Mouse (Mus musculus) midbrain, embryonic 12.5 days (tissue): Measurements from ENCODE around the gene Zfpm1. TPM values are rescaled to one million over a fixed set of nuclear protein-coding genes. Genes with fewer than 3 reads are reported as not detected.
A peak's percentile ranks its signal among the peaks of the same experiment; 100 is the strongest.

Source experiments
- ATAC-seq: fragments of 200-750 bp; cut with Nextera tagmentation; 2 replicates; pipeline ENCODE4 v1.8.0; 2017; ENCODE audit warnings: low read depth, moderate TSS enrichment, moderate library complexity; ENCODE audit not compliant: low FRiP score
- H3K27ac ChIP-seq: fragments of 300-500 bp; sonication (generic); replicated peaks from 2 replicates; pipeline ENCODE4 v1.5.1; 2016; ENCODE audit warnings: mild to moderate bottlenecking
- H3K27me3 ChIP-seq: fragments of 300-500 bp; sonication (generic); 2 replicates; pipeline ENCODE4 v1.6.1; 2016; ENCODE audit warnings: mild to moderate bottlenecking
- H3K36me3 ChIP-seq: fragments of 300-500 bp; sonication (generic); 2 replicates; pipeline ENCODE4 v1.6.1; 2016
- H3K4me1 ChIP-seq: fragments of 300-500 bp; sonication (generic); 2 replicates; pipeline ENCODE4 v1.6.1; 2016
- H3K4me2 ChIP-seq: fragments of 300-500 bp; sonication (generic); replicated peaks from 2 replicates; pipeline ENCODE4 v1.6.1; 2016; ENCODE audit warnings: mild to moderate bottlenecking, moderate library complexity
- H3K4me3 ChIP-seq: fragments of 300-500 bp; sonication (generic); 2 replicates; pipeline ENCODE4 v1.5.1; 2016; ENCODE audit warnings: mild to moderate bottlenecking
- H3K9ac ChIP-seq: fragments of 300-500 bp; sonication (generic); replicated peaks from 2 replicates; pipeline ENCODE4 v1.6.1; 2016; ENCODE audit warnings: mild to moderate bottlenecking, moderate library complexity
- H3K9me3 ChIP-seq: fragments of 300-500 bp; sonication (generic); 2 replicates; pipeline ENCODE4 v1.6.1; 2016; ENCODE audit warnings: mild to moderate bottlenecking
- WGBS: fragments of 180-500 bp; shearing (Covaris S2); methylation state at CpG from one replicate; pipeline ENCODE4 v1.1.7; 2016; 5-methylcytosine and 5-hydroxymethylcytosine counted together
- polyA plus RNA-seq: library from polyadenylated mRNA; unstranded; fragments of >200 nt; fragmentation: Nextera tagmentation; extraction: Ambion mirVana; gene quantifications from 2 replicates; pipeline ENCODE4 v1.2.1, GENCODE M21; 2016

Zfpm1 gene
- polyA plus RNA-seq, 1 experiment from 2014 or later: 3.0 TPM

- Histone ChIP-seq H3K4me3 (no peak overlapping the region), H3K36me3 (no peaks in the 10 kb centered on the region), H3K27me3 (no peaks in the 10 kb centered on the region; the same call in 1 of the 2 replicates), H3K9me3 (no peaks in the 10 kb centered on the region), H3K27ac (no peak overlapping the region), H3K9ac (no peak overlapping the region), H3K4me1 (peaks cover 15% of the 10 kb centered on the region; the same call in 1 of the 2 replicates), H3K4me2 (no peak overlapping the region)
- no peak for ATAC-seq
- WGBS: 13% methylated on average over 3 of the region's 3 CpGs
These were observed 22.1 kb downstream of the Zfpm1 start for GRCm38 (mm10) chr8:122304058-122304457.

DNA sequence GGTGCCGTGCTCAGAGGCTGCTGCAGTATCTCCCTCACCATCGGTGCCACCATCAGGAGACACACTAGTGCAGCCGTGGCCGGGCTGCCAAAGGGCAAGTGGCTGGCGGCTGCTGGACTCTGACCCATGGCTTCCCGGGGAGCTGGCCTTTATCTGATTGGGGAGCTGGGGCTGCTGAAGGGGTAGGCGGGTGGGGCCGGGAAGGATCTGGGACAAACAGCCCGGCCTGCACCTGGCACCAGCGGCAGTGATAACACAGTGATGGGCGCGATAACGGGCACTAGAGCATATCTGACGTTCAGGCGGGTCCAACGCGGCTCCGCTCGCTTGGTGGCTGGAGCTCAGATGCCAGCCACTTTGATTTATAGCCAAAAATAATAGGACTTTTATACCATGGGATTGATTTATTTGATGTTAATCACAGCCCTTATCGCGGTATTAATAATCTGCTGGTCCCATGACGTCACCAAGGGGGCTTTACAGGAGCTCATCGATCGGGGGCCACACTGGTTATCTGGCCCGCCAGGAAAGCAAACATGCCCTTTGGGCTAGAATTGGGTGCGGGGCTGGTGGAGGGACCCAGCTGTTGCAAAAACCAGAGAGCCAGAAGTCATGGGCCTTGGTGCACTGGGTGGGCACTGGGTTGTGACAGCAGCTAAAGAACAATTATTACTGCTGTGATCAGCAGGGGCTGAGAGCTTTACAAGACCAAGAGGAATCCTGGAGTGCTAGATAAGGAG lies 24.9 kb downstream of the Zfpm1 start:
- no peak for ATAC-seq
- 78% methylated on average over 26 of the region's 26 CpGs for WGBS
- Histone ChIP-seq H3K4me3 (no peak overlapping the region), H3K4me1 (peaks cover 12% of the 10 kb centered on the region; the same call in 1 of the 2 replicates), H3K9me3 (no peaks in the 10 kb centered on the region), H3K4me2 (no peak overlapping the region), H3K27me3 (no peaks in the 10 kb centered on the region; the same call in 1 of the 2 replicates), H3K27ac (no peak overlapping the region), H3K9ac (no peak overlapping the region), H3K36me3 (no peaks in the 10 kb centered on the region)

DNA sequence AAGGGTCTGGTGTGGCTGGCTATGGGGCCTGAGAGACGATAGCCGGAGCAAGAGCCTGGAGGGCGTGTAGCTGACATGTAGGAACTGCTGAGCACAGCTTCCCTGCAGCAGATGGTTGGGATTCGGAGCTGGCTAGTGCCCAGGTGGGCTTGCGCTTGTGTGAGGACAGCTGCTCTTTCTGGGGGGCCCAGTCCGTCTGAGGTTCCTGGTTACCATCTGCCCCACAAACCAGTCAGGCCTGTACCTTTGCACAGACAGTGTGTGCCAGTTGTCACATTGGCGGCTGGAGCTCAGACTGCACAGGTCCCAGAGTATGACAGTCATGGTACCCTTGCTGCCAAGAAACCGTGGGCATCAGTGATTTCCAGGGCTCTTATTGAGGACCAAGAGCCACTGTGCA lies 25.9 kb downstream of the Zfpm1 start:
- Histone ChIP-seq H3K9me3 (no peaks in the 10 kb centered on the region), H3K27me3 (no peaks in the 10 kb centered on the region; the same call in 1 of the 2 replicates), H3K9ac (no peak overlapping the region), H3K4me3 (no peak overlapping the region), H3K27ac (0 out of 2 replicates have a peak overlapping the region, but pooled peaks have one; percentile 10), H3K36me3 (no peaks in the 10 kb centered on the region), H3K4me1 (peaks cover 7% of the 10 kb centered on the region; the same call in 1 of the 2 replicates), H3K4me2 (no peak overlapping the region)
- 88% methylated on average over 8 of the region's 8 CpGs for WGBS
- ATAC-seq: no peak

- ATAC-seq: no peak
- Histone ChIP-seq H3K27ac (peak overlapping the region; percentile 20), H3K4me1 (peaks cover 9% of the 10 kb centered on the region; the same call in 1 of the 2 replicates), H3K9me3 (no peaks in the 10 kb centered on the region), H3K9ac (no peak overlapping the region), H3K36me3 (no peaks in the 10 kb centered on the region), H3K4me2 (no peak overlapping the region), H3K4me3 (no peak overlapping the region), H3K27me3 (no peaks in the 10 kb centered on the region)
- WGBS: 83% methylated on average over 12 of the region's 12 CpGs
These were observed 27.3 kb downstream of the Zfpm1 start for GRCm38 (mm10) chr8:122309272-122309671.

- Histone ChIP-seq H3K9ac (no peak overlapping the region), H3K9me3 (no peaks in the 10 kb centered on the region), H3K4me3 (no peak overlapping the region), H3K27ac (no peak overlapping the region), H3K4me2 (no peak overlapping the region), H3K36me3 (no peaks in the 10 kb centered on the region), H3K27me3 (no peaks in the 10 kb centered on the region), H3K4me1 (0 out of 2 replicates have a peak, but pooled peaks cover 6% of the 10 kb centered on the region)
- no peak for ATAC-seq
- 88% methylated on average over 2 of the region's 2 CpGs for WGBS
These were observed 29.2 kb downstream of the Zfpm1 start for GRCm38 (mm10) chr8:122311115-122311514.

DNA sequence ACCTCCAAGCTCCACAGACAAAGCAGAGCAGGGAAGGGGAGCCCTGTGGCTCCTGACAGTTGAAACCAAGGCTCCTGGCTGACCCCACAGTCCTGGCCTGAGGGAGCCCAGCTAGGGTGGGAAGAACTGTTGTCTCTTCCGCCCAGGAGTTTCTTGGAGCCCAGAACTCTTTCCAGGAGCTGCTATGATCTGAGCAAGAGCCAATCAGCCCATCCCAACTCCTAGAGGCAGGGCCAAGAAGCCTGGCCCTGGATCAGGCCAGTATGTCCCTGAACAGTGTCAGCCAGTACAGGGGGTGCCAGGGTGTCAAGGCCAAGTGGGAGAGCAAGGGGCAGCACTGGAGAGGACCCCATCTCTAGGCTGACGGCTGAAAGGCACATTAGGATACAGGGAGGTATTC lies 30.6 kb downstream of the Zfpm1 start:
- ATAC-seq: no peak
- Histone ChIP-seq H3K27me3 (no peaks in the 10 kb centered on the region), H3K27ac (no peak overlapping the region), H3K36me3 (no peaks in the 10 kb centered on the region), H3K9ac (no peak overlapping the region), H3K4me1 (peaks cover 12% of the 10 kb centered on the region; the same call in 1 of the 2 replicates), H3K4me3 (no peak overlapping the region), H3K4me2 (no peak overlapping the region), H3K9me3 (no peaks in the 10 kb centered on the region)
- 70% methylated on average over 2 of the region's 2 CpGs for WGBS

- no peak overlapping the region for H3K9ac ChIP-seq
- WGBS: 69% methylated on average over 12 of the region's 12 CpGs
- no peaks in the 10 kb centered on the region for H3K27me3 ChIP-seq
- no peaks in the 10 kb centered on the region for H3K36me3 ChIP-seq
- no peak overlapping the region for H3K4me2 ChIP-seq
- ATAC-seq: no peak
- H3K4me3 ChIP-seq: no peak overlapping the region
- peaks cover 18% of the 10 kb centered on the region; the same call in 1 of the 2 replicates for H3K4me1 ChIP-seq
- no peaks in the 10 kb centered on the region for H3K9me3 ChIP-seq
- 0 out of 2 replicates have a peak overlapping the region, but pooled peaks have one; percentile 3 for H3K27ac ChIP-seq
These were observed 31.4 kb downstream of the Zfpm1 start for GRCm38 (mm10) chr8:122313310-122313709.

DNA sequence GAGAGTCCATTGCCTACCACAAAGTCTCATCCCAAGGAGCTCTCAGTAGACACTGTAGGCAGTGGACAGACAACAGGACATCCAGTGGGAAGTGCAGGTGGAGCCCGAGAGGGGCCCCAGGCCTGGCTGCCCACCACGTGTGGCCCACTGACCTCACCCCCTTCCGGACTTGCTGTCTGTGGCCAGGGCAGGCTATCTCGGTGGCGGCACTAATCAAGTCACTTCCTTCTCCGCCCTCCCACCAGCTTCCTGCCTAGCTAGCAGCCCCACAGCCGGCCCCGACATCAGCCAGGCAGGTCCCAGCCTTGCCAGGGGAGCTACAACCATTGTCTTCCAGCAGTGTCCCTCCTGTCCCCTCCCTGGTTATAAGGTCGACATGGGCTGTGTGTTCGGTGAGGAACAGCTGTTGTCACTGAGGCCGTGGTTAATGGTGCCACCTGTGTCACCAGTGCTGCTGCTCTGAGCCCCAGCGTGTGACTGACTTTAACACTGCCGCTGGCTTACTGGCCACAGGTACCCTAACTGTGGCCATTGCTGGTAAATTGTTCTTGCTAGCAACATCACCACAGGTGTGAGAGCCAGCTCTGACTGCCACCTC lies 33.1 kb downstream of the Zfpm1 start:
- WGBS: 70% methylated on average over 13 of the region's 13 CpGs
- H3K9me3 ChIP-seq: no peaks in the 10 kb centered on the region
- H3K4me2 ChIP-seq: no peak overlapping the region
- H3K4me1 ChIP-seq: peaks cover 22% of the 10 kb centered on the region; the same call in 1 of the 2 replicates
- ATAC-seq: no peak
- H3K36me3 ChIP-seq: no peaks in the 10 kb centered on the region
- no peaks in the 10 kb centered on the region for H3K27me3 ChIP-seq
- no peak overlapping the region for H3K4me3 ChIP-seq
- no peak overlapping the region for H3K27ac ChIP-seq
- H3K9ac ChIP-seq: no peak overlapping the region

GRCm38 (mm10) chr8:122316402-122316801 lies 34.5 kb downstream of the Zfpm1 start:
- no peak overlapping the region for H3K4me3 ChIP-seq
- H3K36me3 ChIP-seq: no peaks in the 10 kb centered on the region
- no peaks in the 10 kb centered on the region for H3K9me3 ChIP-seq
- no peak for ATAC-seq
- no peak overlapping the region for H3K27ac ChIP-seq
- no peaks in the 10 kb centered on the region for H3K27me3 ChIP-seq
- H3K4me1 ChIP-seq: peaks cover 34% of the 10 kb centered on the region
- no peak overlapping the region for H3K4me2 ChIP-seq
- 59% methylated on average over 2 of the region's 2 CpGs for WGBS
- no peak overlapping the region for H3K9ac ChIP-seq

GRCm38 (mm10) chr8:122317918-122318475 lies 36.1 kb downstream of the Zfpm1 start:
- no peaks in the 10 kb centered on the region for H3K9me3 ChIP-seq
- H3K4me2 ChIP-seq: no peak overlapping the region
- no peak overlapping the region for H3K27ac ChIP-seq
- no peak overlapping the region for H3K4me3 ChIP-seq
- H3K27me3 ChIP-seq: peaks cover 5% of the 10 kb centered on the region; the same call in 1 of the 2 replicates
- H3K36me3 ChIP-seq: no peaks in the 10 kb centered on the region
- H3K9ac ChIP-seq: no peak overlapping the region
- H3K4me1 ChIP-seq: peaks cover 36% of the 10 kb centered on the region
- no peak for ATAC-seq
- WGBS: 50% methylated on average over 8 of the region's 8 CpGs

- Histone ChIP-seq H3K27me3 (peaks cover 5% of the 10 kb centered on the region; the same call in 1 of the 2 replicates), H3K27ac (no peak overlapping the region), H3K4me1 (peaks cover 40% of the 10 kb centered on the region), H3K4me2 (no peak overlapping the region), H3K9ac (no peak overlapping the region), H3K9me3 (no peaks in the 10 kb centered on the region), H3K36me3 (no peaks in the 10 kb centered on the region), H3K4me3 (no peak overlapping the region)
- 72% methylated on average over 11 of the region's 11 CpGs for WGBS
- ATAC-seq: no peak
These were observed 37.2 kb downstream of the Zfpm1 start for GRCm38 (mm10) chr8:122319045-122319707.

GRCm38 (mm10) chr8:122319708-122320075 lies 37.8 kb downstream of the Zfpm1 start:
- Histone ChIP-seq H3K9me3 (no peaks in the 10 kb centered on the region), H3K4me1 (peaks cover 43% of the 10 kb centered on the region), H3K36me3 (no peaks in the 10 kb centered on the region), H3K4me3 (no peak overlapping the region), H3K4me2 (no peak overlapping the region), H3K9ac (no peak overlapping the region), H3K27ac (no peak overlapping the region), H3K27me3 (peaks cover 5% of the 10 kb centered on the region)
- ATAC-seq: no peak
- 70% methylated on average over 7 of the region's 7 CpGs for WGBS
